Mouse (Mus musculus): ENCODE measurements around the gene 4930519G04Rik. TPM values are rescaled to one million over a fixed set of nuclear protein-coding genes. Genes with fewer than 3 reads are reported as not detected.
"Not testable (repeated sequence)": the region's sequence is repeated elsewhere in the genome, so short reads cannot be mapped to it uniquely, and the experiment has no call there.

Gene 4930519G04Rik
- polyA plus RNA-seq, 1 experiment from 2014 or later: not detected

GRCm38 (mm10) chr5:114914855-114915254 is 61.4 kb downstream of the 4930519G04Rik start:
- Histone ChIP-seq H3K36me3 (no peaks in the 10 kb centered on the region), H3K9ac (no peak overlapping the region), H3K4me2 (no peak overlapping the region), H3K27ac (replicated peaks) (no peak overlapping the region), H3K4me3 (no peak overlapping the region), H3K4me1 (no peaks in the 10 kb centered on the region; the same call in 1 of the 2 replicates), H3K27me3 (replicated peaks) (no peaks in the 10 kb centered on the region), H3K9me3 (no peaks in the 10 kb centered on the region)
- 62% methylated on average over 8 of the region's 8 CpGs for WGBS
- ATAC-seq (ENCODE audit: extremely low read depth, insufficient number of reproducible peaks, low FRiP score, low TSS enrichment): no peak

GRCm38 (mm10) chr5:114915854-114916253 is 62.4 kb downstream of the 4930519G04Rik start:
- ATAC-seq (ENCODE audit: extremely low read depth, insufficient number of reproducible peaks, low FRiP score, low TSS enrichment): no peak
- Histone ChIP-seq H3K4me3 (no peak overlapping the region), H3K4me1 (no peaks in the 10 kb centered on the region; the same call in 1 of the 2 replicates), H3K36me3 (no peaks in the 10 kb centered on the region), H3K4me2 (no peak overlapping the region), H3K27ac (replicated peaks) (no peak overlapping the region), H3K9ac (no peak overlapping the region), H3K27me3 (replicated peaks) (no peaks in the 10 kb centered on the region), H3K9me3 (no peaks in the 10 kb centered on the region)
- WGBS: 73% methylated on average over 5 of the region's 5 CpGs

- Histone ChIP-seq H3K9me3 (no peaks in the 10 kb centered on the region), H3K9ac (no peak overlapping the region), H3K4me3 (no peak overlapping the region), H3K4me1 (no peaks in the 10 kb centered on the region; the same call in 1 of the 2 replicates), H3K27ac (replicated peaks) (no peak overlapping the region), H3K4me2 (no peak overlapping the region), H3K36me3 (no peaks in the 10 kb centered on the region), H3K27me3 (replicated peaks) (no peaks in the 10 kb centered on the region)
- ATAC-seq (ENCODE audit: extremely low read depth, insufficient number of reproducible peaks, low FRiP score, low TSS enrichment): no peak
- WGBS: 63% methylated on average over 4 of the region's 4 CpGs
These were observed 63.3 kb downstream of the 4930519G04Rik start for GRCm38 (mm10) chr5:114916777-114917176.

GRCm38 (mm10) chr5:114917357-114917756 is 63.9 kb downstream of the 4930519G04Rik start:
- H3K27me3 ChIP-seq (replicated peaks); H3K4me2 ChIP-seq; H3K36me3 ChIP-seq; ATAC-seq (ENCODE audit: extremely low read depth, insufficient number of reproducible peaks, low FRiP score, low TSS enrichment); H3K9ac ChIP-seq; H3K27ac ChIP-seq (replicated peaks); H3K4me3 ChIP-seq; H3K9me3 ChIP-seq; H3K4me1 ChIP-seq: not testable (repeated sequence)
- 85% methylated on average over 5 of the region's 5 CpGs for WGBS

- no peak overlapping the region for H3K4me2 ChIP-seq
- 65% methylated on average over 19 of the region's 19 CpGs for WGBS
- no peak overlapping the region for H3K27ac ChIP-seq (replicated peaks)
- no peaks in the 10 kb centered on the region for H3K36me3 ChIP-seq
- ATAC-seq (ENCODE audit: extremely low read depth, insufficient number of reproducible peaks, low FRiP score, low TSS enrichment): no peak
- no peak overlapping the region for H3K9ac ChIP-seq
- no peak overlapping the region for H3K4me3 ChIP-seq
- no peaks in the 10 kb centered on the region for H3K27me3 ChIP-seq (replicated peaks)
- H3K4me1 ChIP-seq: peaks cover 6% of the 10 kb centered on the region
- no peaks in the 10 kb centered on the region for H3K9me3 ChIP-seq
These were observed 68.3 kb downstream of the 4930519G04Rik start for GRCm38 (mm10) chr5:114921551-114922365.

- Histone ChIP-seq H3K9ac (no peak overlapping the region), H3K36me3 (no peaks in the 10 kb centered on the region), H3K4me2 (no peak overlapping the region), H3K4me3 (no peak overlapping the region), H3K9me3 (no peaks in the 10 kb centered on the region), H3K4me1 (peaks cover 6% of the 10 kb centered on the region), H3K27me3 (replicated peaks) (no peaks in the 10 kb centered on the region), H3K27ac (replicated peaks) (no peak overlapping the region)
- ATAC-seq (ENCODE audit: extremely low read depth, insufficient number of reproducible peaks, low FRiP score, low TSS enrichment): peak; percentile 74; the same call in 1 of the 2 replicates
- 58% methylated on average over 10 of the region's 10 CpGs for WGBS
These were observed 68.9 kb downstream of the 4930519G04Rik start for GRCm38 (mm10) chr5:114922366-114922731.

GRCm38 (mm10) chr5:114922998-114923473 is 69.6 kb downstream of the 4930519G04Rik start, which contains the start of gene Oasl1:
Gene Oasl1 (plus strand): TSS chr5:114923240.
- 34% methylated on average over 15 of the region's 15 CpGs for WGBS
- H3K9me3 ChIP-seq: no peaks in the 10 kb centered on the region
- no peaks in the 10 kb centered on the region for H3K27me3 ChIP-seq (replicated peaks)
- no peaks in the 10 kb centered on the region for H3K36me3 ChIP-seq
- peak within 1 kb of the TSS; percentile 64 for H3K4me2 ChIP-seq
- no peak within 1 kb of the TSS for H3K27ac ChIP-seq (replicated peaks)
- peaks cover 6% of the 10 kb centered on the region for H3K4me1 ChIP-seq
- peak within 1 kb of the TSS; percentile 64 for H3K9ac ChIP-seq
- peak within 1 kb of the TSS; percentile 42 for H3K4me3 ChIP-seq
- no peak for ATAC-seq (ENCODE audit: extremely low read depth, insufficient number of reproducible peaks, low FRiP score, low TSS enrichment)

- no peak overlapping the region for H3K4me2 ChIP-seq
- peaks cover 6% of the 10 kb centered on the region for H3K4me1 ChIP-seq
- H3K27ac ChIP-seq (replicated peaks): no peak overlapping the region
- no peak for ATAC-seq (ENCODE audit: extremely low read depth, insufficient number of reproducible peaks, low FRiP score, low TSS enrichment)
- no peaks in the 10 kb centered on the region for H3K36me3 ChIP-seq
- H3K9ac ChIP-seq: no peak overlapping the region
- WGBS: 54% methylated on average over 1 of the region's 1 CpGs
- no peaks in the 10 kb centered on the region for H3K27me3 ChIP-seq (replicated peaks)
- H3K4me3 ChIP-seq: no peak overlapping the region
- no peaks in the 10 kb centered on the region for H3K9me3 ChIP-seq
These were observed 72.8 kb downstream of the 4930519G04Rik start for GRCm38 (mm10) chr5:114926153-114926684.

- 73% methylated on average over 9 of the region's 9 CpGs for WGBS
These were observed 73.3 kb downstream of the 4930519G04Rik start for GRCm38 (mm10) chr5:114926753-114927152.

GRCm38 (mm10) chr5:114931626-114932025 is 78.2 kb downstream of the 4930519G04Rik start:
- no peak overlapping the region for H3K4me2 ChIP-seq
- WGBS: 51% methylated on average over 5 of the region's 5 CpGs

More at GRCm38 (mm10) chr5:114926753-114927152, 73.3 kb downstream of the 4930519G04Rik start:
- Histone ChIP-seq H3K27ac (replicated peaks) (no peak overlapping the region), H3K9ac (no peak overlapping the region), H3K4me1 (peaks cover 6% of the 10 kb centered on the region), H3K9me3 (no peaks in the 10 kb centered on the region), H3K27me3 (replicated peaks) (no peaks in the 10 kb centered on the region), H3K36me3 (no peaks in the 10 kb centered on the region), H3K4me2 (no peak overlapping the region), H3K4me3 (no peak overlapping the region)
- ATAC-seq (ENCODE audit: extremely low read depth, insufficient number of reproducible peaks, low FRiP score, low TSS enrichment): no peak

GRCm38 (mm10) chr5:114933206-114933605 is 79.7 kb downstream of the 4930519G04Rik start:
- no peak overlapping the region for H3K4me3 ChIP-seq
- H3K27ac ChIP-seq (replicated peaks): no peak overlapping the region
- H3K9ac ChIP-seq: no peak overlapping the region
- no peaks in the 10 kb centered on the region for H3K27me3 ChIP-seq (replicated peaks)
- no peaks in the 10 kb centered on the region for H3K4me1 ChIP-seq
- no peaks in the 10 kb centered on the region; the same call in 1 of the 2 replicates for H3K9me3 ChIP-seq
- no peak overlapping the region for H3K4me2 ChIP-seq
- no peak for ATAC-seq (ENCODE audit: extremely low read depth, insufficient number of reproducible peaks, low FRiP score, low TSS enrichment)
- 80% methylated on average over 8 of the region's 8 CpGs for WGBS
- no peaks in the 10 kb centered on the region for H3K36me3 ChIP-seq

More at GRCm38 (mm10) chr5:114931626-114932025, 78.2 kb downstream of the 4930519G04Rik start:
- Histone ChIP-seq H3K36me3 (no peaks in the 10 kb centered on the region), H3K4me1 (no peaks in the 10 kb centered on the region), H3K9me3 (no peaks in the 10 kb centered on the region), H3K9ac (no peak overlapping the region), H3K27ac (replicated peaks) (no peak overlapping the region), H3K27me3 (replicated peaks) (no peaks in the 10 kb centered on the region), H3K4me3 (no peak overlapping the region)
- ATAC-seq (ENCODE audit: extremely low read depth, insufficient number of reproducible peaks, low FRiP score, low TSS enrichment): no peak
